Mouse (Mus musculus) liver, embryonic 15.5 days (tissue): ENCODE data around the gene Epsti1. TPM values are rescaled to one million over a fixed set of nuclear protein-coding genes. Genes with fewer than 3 reads are reported as not detected.

Source experiments
- ATAC-seq: fragments of 200-750 bp; cut with Nextera tagmentation; 2 replicates; pipeline ENCODE4 v1.8.0; 2017; ENCODE audit warnings: moderate number of reproducible peaks, mild to moderate bottlenecking, moderate library complexity; ENCODE audit not compliant: insufficient read depth
- H3K27ac ChIP-seq: fragments of 300-500 bp; sonication (generic); replicated peaks from 2 replicates; pipeline ENCODE4 v1.5.1; 2015; ENCODE audit warnings: mild to moderate bottlenecking, inconsistent platforms
- H3K27me3 ChIP-seq: fragments of 300-500 bp; sonication (generic); 2 replicates; pipeline ENCODE4 v1.6.1; 2015; ENCODE audit warnings: mild to moderate bottlenecking, inconsistent platforms
- H3K36me3 ChIP-seq: fragments of 300-500 bp; sonication (generic); replicated peaks from 2 replicates; pipeline ENCODE4 v1.6.1; 2015; ENCODE audit warnings: moderate library complexity, mild to moderate bottlenecking, inconsistent platforms
- H3K4me1 ChIP-seq: fragments of 300-500 bp; sonication (generic); replicated peaks from 2 replicates; pipeline ENCODE4 v1.6.1; 2015; ENCODE audit warnings: inconsistent platforms
- H3K4me2 ChIP-seq: fragments of 300-500 bp; sonication (generic); 2 replicates; pipeline ENCODE4 v1.6.1; 2015; ENCODE audit warnings: moderate library complexity, mild to moderate bottlenecking, inconsistent platforms
- H3K4me3 ChIP-seq: fragments of 300-500 bp; sonication (generic); replicated peaks from 2 replicates; pipeline ENCODE4 v1.5.1; 2015; ENCODE audit warnings: mild to moderate bottlenecking, inconsistent platforms
- H3K9ac ChIP-seq: fragments of 300-500 bp; sonication (generic); 2 replicates; pipeline ENCODE4 v1.6.1; 2015; ENCODE audit warnings: moderate library complexity, mild to moderate bottlenecking, inconsistent platforms
- H3K9me3 ChIP-seq: fragments of 300-500 bp; sonication (generic); replicated peaks from 2 replicates; pipeline ENCODE4 v1.6.1; 2016; ENCODE audit warnings: inconsistent platforms
- WGBS: fragments of 180-500 bp; shearing (Covaris S2); methylation state at CpG from one replicate; pipeline ENCODE4 v1.1.7; 2015; ENCODE audit warnings: mixed read lengths; ENCODE audit not compliant: insufficient replicate concordance; 5-methylcytosine and 5-hydroxymethylcytosine counted together
- polyA plus RNA-seq: library from polyadenylated mRNA; unstranded; fragments of >200 nt; fragmentation: Nextera tagmentation; extraction: Ambion mirVana; gene quantifications from 2 replicates; pipeline ENCODE4 v1.2.1, GENCODE M21; 2015

Epsti1 gene
- polyA plus RNA-seq, 1 experiment from 2014 or later: 2.0 TPM

- Histone ChIP-seq H3K27me3 (no peaks in the 10 kb centered on the region), H3K9me3 (no peaks in the 10 kb centered on the region), H3K4me3 (no peak overlapping the region), H3K27ac (no peak overlapping the region), H3K36me3 (no peaks in the 10 kb centered on the region), H3K4me1 (no peaks in the 10 kb centered on the region), H3K9ac (no peak overlapping the region), H3K4me2 (no peak overlapping the region)
- WGBS: 64% methylated on average over 6 of the region's 6 CpGs
- no peak for ATAC-seq
These were observed 19.2 kb downstream of the Epsti1 start for GRCm38 (mm10) chr14:77923076-77923865.

- H3K4me2 ChIP-seq: no peak overlapping the region
- WGBS: 62% methylated on average over 10 of the region's 10 CpGs
- no peaks in the 10 kb centered on the region for H3K27me3 ChIP-seq
- no peak overlapping the region for H3K27ac ChIP-seq
- no peak for ATAC-seq
- H3K9me3 ChIP-seq: no peaks in the 10 kb centered on the region
- no peak overlapping the region for H3K9ac ChIP-seq
- no peaks in the 10 kb centered on the region for H3K4me1 ChIP-seq
- H3K4me3 ChIP-seq: no peak overlapping the region
- no peaks in the 10 kb centered on the region for H3K36me3 ChIP-seq
These were observed 21.4 kb downstream of the Epsti1 start for GRCm38 (mm10) chr14:77925414-77925813.

GRCm38 (mm10) chr14:77926718-77927117 is 22.7 kb downstream of the Epsti1 start:
- Histone ChIP-seq H3K9ac (no peak overlapping the region), H3K9me3 (no peaks in the 10 kb centered on the region), H3K4me3 (no peak overlapping the region), H3K36me3 (no peaks in the 10 kb centered on the region), H3K4me2 (no peak overlapping the region), H3K27ac (no peak overlapping the region), H3K4me1 (no peaks in the 10 kb centered on the region), H3K27me3 (no peaks in the 10 kb centered on the region)
- 27% methylated on average over 3 of the region's 3 CpGs for WGBS
- no peak for ATAC-seq

- H3K36me3 ChIP-seq: no peaks in the 10 kb centered on the region
- H3K9me3 ChIP-seq: no peaks in the 10 kb centered on the region
- no peak overlapping the region for H3K9ac ChIP-seq
- H3K4me1 ChIP-seq: no peaks in the 10 kb centered on the region
- no peak overlapping the region for H3K4me2 ChIP-seq
- no peak for ATAC-seq
- no peaks in the 10 kb centered on the region for H3K27me3 ChIP-seq
- H3K4me3 ChIP-seq: no peak overlapping the region
- WGBS: 28% methylated on average over 6 of the region's 6 CpGs
- H3K27ac ChIP-seq: no peak overlapping the region
These were observed 24.0 kb downstream of the Epsti1 start for GRCm38 (mm10) chr14:77928021-77928420.

- Histone ChIP-seq H3K4me1 (no peaks in the 10 kb centered on the region), H3K27ac (no peak overlapping the region), H3K36me3 (no peaks in the 10 kb centered on the region), H3K9ac (no peak overlapping the region), H3K4me3 (no peak overlapping the region), H3K27me3 (no peaks in the 10 kb centered on the region), H3K4me2 (no peak overlapping the region), H3K9me3 (no peaks in the 10 kb centered on the region)
- no peak for ATAC-seq
- 74% methylated on average over 5 of the region's 5 CpGs for WGBS
These were observed 24.6 kb downstream of the Epsti1 start for GRCm38 (mm10) chr14:77928653-77929052.

- Histone ChIP-seq H3K27ac (no peak overlapping the region), H3K4me1 (no peaks in the 10 kb centered on the region), H3K4me2 (no peak overlapping the region), H3K9me3 (no peaks in the 10 kb centered on the region), H3K4me3 (no peak overlapping the region), H3K36me3 (no peaks in the 10 kb centered on the region), H3K9ac (no peak overlapping the region), H3K27me3 (no peaks in the 10 kb centered on the region)
- no peak for ATAC-seq
- WGBS: 27% methylated on average over 2 of the region's 2 CpGs
These were observed 25.2 kb downstream of the Epsti1 start for GRCm38 (mm10) chr14:77929139-77929678.

- no peaks in the 10 kb centered on the region for H3K27me3 ChIP-seq
- WGBS: 23% methylated on average over 12 of the region's 12 CpGs
- H3K4me3 ChIP-seq: no peak overlapping the region
- no peak overlapping the region for H3K4me2 ChIP-seq
- no peaks in the 10 kb centered on the region for H3K9me3 ChIP-seq
- no peak for ATAC-seq
- H3K36me3 ChIP-seq: no peaks in the 10 kb centered on the region
- H3K4me1 ChIP-seq: no peaks in the 10 kb centered on the region
- no peak overlapping the region for H3K9ac ChIP-seq
- H3K27ac ChIP-seq: no peak overlapping the region
These were observed 28.4 kb downstream of the Epsti1 start for GRCm38 (mm10) chr14:77932150-77933047.

GRCm38 (mm10) chr14:77933243-77933642 is 29.2 kb downstream of the Epsti1 start:
- no peak overlapping the region for H3K4me2 ChIP-seq
- no peak overlapping the region for H3K9ac ChIP-seq
- no peak overlapping the region for H3K27ac ChIP-seq
- H3K9me3 ChIP-seq: no peaks in the 10 kb centered on the region
- no peaks in the 10 kb centered on the region for H3K4me1 ChIP-seq
- no peak for ATAC-seq
- no peaks in the 10 kb centered on the region for H3K36me3 ChIP-seq
- WGBS: 80% methylated on average over 5 of the region's 5 CpGs
- H3K4me3 ChIP-seq: no peak overlapping the region
- H3K27me3 ChIP-seq: no peaks in the 10 kb centered on the region

- WGBS: 42% methylated on average over 3 of the region's 3 CpGs
- no peak for ATAC-seq
- Histone ChIP-seq H3K27ac (no peak overlapping the region), H3K4me2 (no peak overlapping the region), H3K27me3 (no peaks in the 10 kb centered on the region), H3K36me3 (no peaks in the 10 kb centered on the region), H3K9ac (no peak overlapping the region), H3K9me3 (no peaks in the 10 kb centered on the region), H3K4me3 (no peak overlapping the region), H3K4me1 (no peaks in the 10 kb centered on the region)
These were observed 30.4 kb downstream of the Epsti1 start for GRCm38 (mm10) chr14:77934431-77934830.

GRCm38 (mm10) chr14:77941105-77941504 is 37.1 kb downstream of the Epsti1 start:
- WGBS: 63% methylated on average over 1 of the region's 1 CpGs
- H3K9ac ChIP-seq: no peak overlapping the region
- no peaks in the 10 kb centered on the region for H3K36me3 ChIP-seq
- no peaks in the 10 kb centered on the region for H3K27me3 ChIP-seq
- no peak overlapping the region for H3K4me3 ChIP-seq
- no peaks in the 10 kb centered on the region for H3K4me1 ChIP-seq
- no peak overlapping the region for H3K27ac ChIP-seq
- no peak for ATAC-seq
- H3K9me3 ChIP-seq: no peaks in the 10 kb centered on the region
- no peak overlapping the region for H3K4me2 ChIP-seq

GRCm38 (mm10) chr14:77942235-77942634 is 38.2 kb downstream of the Epsti1 start:
- no peaks in the 10 kb centered on the region for H3K9me3 ChIP-seq
- H3K4me1 ChIP-seq: no peaks in the 10 kb centered on the region
- no peak overlapping the region for H3K27ac ChIP-seq
- ATAC-seq: no peak
- H3K27me3 ChIP-seq: no peaks in the 10 kb centered on the region
- WGBS: 52% methylated on average over 9 of the region's 9 CpGs
- no peak overlapping the region for H3K4me3 ChIP-seq
- H3K4me2 ChIP-seq: no peak overlapping the region
- H3K36me3 ChIP-seq: no peaks in the 10 kb centered on the region
- H3K9ac ChIP-seq: no peak overlapping the region
